Mouse (Mus musculus): ENCODE measurements around the gene Gm10406. TPM values are rescaled to one million over a fixed set of nuclear protein-coding genes. Genes with fewer than 3 reads are reported as not detected.

Gene Gm10406
- polyA plus RNA-seq (2017; shearing (Covaris generic)): 1.1 TPM

DNA sequence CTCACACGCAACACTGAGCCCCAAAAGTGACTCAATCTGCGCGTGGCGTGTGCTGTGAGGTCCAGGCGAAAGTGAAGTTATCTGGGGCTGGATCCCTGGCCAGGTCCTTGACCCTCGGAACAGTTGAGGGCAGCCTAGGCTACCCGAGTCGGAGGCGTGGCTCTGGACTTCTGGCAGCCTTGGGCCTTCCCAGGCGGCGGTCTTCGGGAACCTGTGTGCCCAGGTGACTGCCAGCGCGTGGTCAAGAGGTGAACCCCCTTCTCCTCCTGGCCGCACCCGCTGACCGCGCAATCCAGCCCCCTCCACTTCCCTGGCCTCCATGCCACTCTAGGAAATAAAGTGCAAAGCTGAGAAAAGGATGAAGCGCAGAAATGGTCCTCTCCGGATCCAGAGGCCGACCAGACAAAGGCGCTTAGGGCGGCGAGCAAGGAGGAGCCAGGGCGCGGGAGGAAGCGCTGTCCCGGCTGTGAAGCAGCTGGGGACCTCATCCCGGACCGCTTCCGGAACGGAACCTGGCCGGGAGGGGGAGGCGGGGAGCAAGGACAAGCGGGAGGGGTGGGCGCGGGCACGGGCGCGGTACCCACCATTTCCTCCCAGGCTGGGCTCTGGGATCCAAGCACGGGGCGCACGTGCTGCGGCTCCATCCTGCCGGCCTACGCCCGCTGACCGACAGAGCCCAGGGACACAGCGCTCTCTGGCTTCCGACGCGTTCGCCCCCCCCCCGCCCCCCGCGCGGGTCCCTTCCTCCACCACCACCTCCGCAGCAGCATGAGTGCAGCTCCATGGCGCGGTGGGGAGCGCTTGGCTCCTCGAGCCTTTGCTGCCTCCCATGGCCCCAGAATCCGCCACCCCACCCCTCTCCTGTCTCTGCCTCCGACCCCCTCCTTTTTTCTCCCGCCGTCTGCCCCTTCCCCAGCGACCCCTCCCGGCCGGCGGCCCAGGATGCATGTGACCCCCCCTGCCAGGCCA, at the start of gene Gm10406:
TSS of gene Gm10406 (minus strand) at position 669 of the 969 bp plus-strand sequence.

DNA sequence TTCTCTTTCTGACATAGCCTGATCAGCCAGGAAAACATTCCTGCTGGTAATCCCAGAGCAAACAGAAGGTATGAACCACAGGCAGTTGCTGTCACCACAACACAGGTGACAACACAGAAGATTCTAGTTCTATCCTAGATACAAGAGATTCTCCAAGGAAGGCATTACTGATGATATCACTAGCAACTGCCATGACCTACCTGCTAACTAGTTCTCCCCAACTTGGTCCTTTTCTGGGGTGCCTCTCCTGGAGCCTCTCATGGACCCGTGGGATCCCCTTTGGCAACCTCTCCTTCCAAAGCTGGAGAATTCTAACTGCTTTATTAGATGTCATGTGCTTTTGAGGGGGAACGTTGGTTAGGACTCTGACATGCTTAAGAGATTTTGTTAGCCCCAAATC, 17.6 kb upstream of the Gm10406 start, which contains the start of gene Gm3685:
TSS of gene Gm3685 (minus strand) at position 101 of the 400 bp plus-strand sequence.

DNA sequence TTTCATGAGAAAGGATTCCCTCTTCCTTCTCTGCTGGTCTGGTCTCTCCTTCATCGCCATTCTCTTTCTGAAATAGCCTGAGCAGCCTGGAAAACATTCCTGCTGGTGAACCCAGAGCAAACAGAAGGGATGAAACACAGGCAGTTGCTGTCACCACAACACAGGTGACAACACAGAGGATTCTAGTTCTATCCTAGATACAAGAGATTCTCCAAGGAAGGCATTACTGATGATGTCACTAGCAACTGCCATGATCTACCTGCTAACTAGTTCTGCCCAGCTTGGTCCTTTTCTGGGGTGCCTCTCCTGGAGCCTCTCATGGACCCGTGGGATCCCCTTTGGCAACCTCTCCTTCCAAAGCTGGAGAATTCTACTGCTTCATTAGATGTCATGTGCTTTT, 53.5 kb downstream of the Gm10406 start, which contains the start of gene Gm6356:
TSS of gene Gm6356 (minus strand) at position 101 of the 400 bp plus-strand sequence.

Other genes starting within 250 kb of the Gm10406 start
- gene Gm3642, start 187.1 kb downstream of the Gm10406 start, polyA plus RNA-seq (2017; shearing (Covaris generic)): not detected
- gene Gm3667, start 137.5 kb downstream of the Gm10406 start, polyA plus RNA-seq (2017; shearing (Covaris generic)): 7.3 TPM
- not detected for gene Gm6356, start 53.6 kb downstream of the Gm10406 start, polyA plus RNA-seq (2017; shearing (Covaris generic))
- not detected for gene Gm3685, start 17.5 kb upstream of the Gm10406 start, polyA plus RNA-seq (2017; shearing (Covaris generic))
- 3.3 TPM for gene Gm3696, start 73.2 kb upstream of the Gm10406 start, polyA plus RNA-seq (2017; shearing (Covaris generic))
- gene Gm6676, start 98.0 kb upstream of the Gm10406 start, polyA plus RNA-seq (2017; shearing (Covaris generic)): not detected
- gene Gm3512, start 147.1 kb upstream of the Gm10406 start, polyA plus RNA-seq (2017; shearing (Covaris generic)): 8.2 TPM
- not detected for gene Gm16434, start 167.1 kb upstream of the Gm10406 start, polyA plus RNA-seq (2017; shearing (Covaris generic))
- gene Gm3727, start 237.3 kb upstream of the Gm10406 start, polyA plus RNA-seq (2017; shearing (Covaris generic)): not detected

All from CD4-positive, CD25-positive, alpha-beta regulatory T cell, adult 9 weeks (primary cell).